Mouse (Mus musculus): ENCODE measurements around the gene Rxfp2. TPM values are rescaled to one million over a fixed set of nuclear protein-coding genes. Genes with fewer than 3 reads are reported as not detected.

Gene Rxfp2
- polyA plus RNA-seq, 1 experiment from 2014 or later = 1.4 TPM

DNA sequence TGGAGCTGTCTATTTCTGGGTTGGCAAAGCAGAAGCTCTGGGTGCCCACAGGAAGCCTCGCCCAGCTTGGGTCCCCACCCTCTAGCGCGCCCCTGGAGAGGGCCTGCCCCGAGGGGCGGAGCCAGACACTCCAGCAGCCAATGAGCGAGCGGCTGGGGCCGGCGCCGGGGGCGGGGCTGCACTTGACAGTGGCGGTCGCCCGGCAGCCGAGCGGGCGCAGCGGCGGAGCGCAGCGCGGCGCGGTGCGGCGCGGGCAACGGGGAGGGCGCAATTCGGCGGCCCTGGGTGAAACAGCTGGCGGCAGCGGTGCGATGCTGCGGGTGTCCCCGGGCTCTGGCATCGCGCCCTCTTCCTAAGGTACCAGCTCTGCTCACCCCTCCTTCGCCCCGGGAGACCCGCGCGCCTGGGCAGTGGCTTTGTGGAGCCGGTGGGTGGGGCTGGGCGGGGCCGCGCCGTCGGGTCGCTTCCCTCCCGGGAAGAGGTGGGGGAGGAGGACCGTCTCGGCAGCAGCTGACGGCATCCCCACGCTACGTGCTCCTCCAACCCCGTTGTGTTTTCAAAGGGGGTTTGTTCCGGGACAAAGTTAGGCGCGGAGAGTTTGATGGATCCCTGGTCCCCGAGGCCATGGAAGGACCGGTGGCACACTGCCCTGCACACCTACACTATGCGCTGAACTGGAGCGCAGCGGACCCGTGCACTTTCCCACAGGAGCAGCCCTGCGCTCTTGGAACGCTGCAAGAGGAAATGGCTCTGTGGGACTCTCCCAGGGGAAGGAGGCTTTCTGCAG is 100.2 kb downstream of the Rxfp2 start, which contains the start of gene Fry:
Gene Fry, plus strand, starts transcription at position 191 of the 787 bp plus-strand sequence.
- Histone ChIP-seq H3K9ac (peak within 1 kb of the TSS; percentile 57), H3K4me3 (peak within 1 kb of the TSS; percentile 72), H3K27ac (peak within 1 kb of the TSS; percentile 57), H3K4me1 (peaks cover 22% of the 10 kb centered on the region), H3K9me3 (no peaks in the 10 kb centered on the region), H3K36me3 (replicated peaks) (no peaks in the 10 kb centered on the region), H3K27me3 (replicated peaks) (no peaks in the 10 kb centered on the region), H3K4me2 (peak within 1 kb of the TSS; percentile 84)
- peak; percentile 98 for ATAC-seq (replicated peaks)
- WGBS = under 1% methylated on average over 66 of the region's 68 CpGs

- H3K36me3 ChIP-seq (replicated peaks) = no peaks in the 10 kb centered on the region
- no peak for ATAC-seq (replicated peaks)
- 91% methylated on average over 8 of the region's 8 CpGs for WGBS
- H3K27me3 ChIP-seq (replicated peaks) = no peaks in the 10 kb centered on the region
- no peak overlapping the region for H3K9ac ChIP-seq
- no peak overlapping the region for H3K27ac ChIP-seq
- H3K4me2 ChIP-seq = no peak overlapping the region
- H3K9me3 ChIP-seq = no peaks in the 10 kb centered on the region
- H3K4me3 ChIP-seq = no peak overlapping the region
- peaks cover 11% of the 10 kb centered on the region for H3K4me1 ChIP-seq
These were observed 102.2 kb downstream of the Rxfp2 start for GRCm38 (mm10) chr5:150120676-150121075.

DNA sequence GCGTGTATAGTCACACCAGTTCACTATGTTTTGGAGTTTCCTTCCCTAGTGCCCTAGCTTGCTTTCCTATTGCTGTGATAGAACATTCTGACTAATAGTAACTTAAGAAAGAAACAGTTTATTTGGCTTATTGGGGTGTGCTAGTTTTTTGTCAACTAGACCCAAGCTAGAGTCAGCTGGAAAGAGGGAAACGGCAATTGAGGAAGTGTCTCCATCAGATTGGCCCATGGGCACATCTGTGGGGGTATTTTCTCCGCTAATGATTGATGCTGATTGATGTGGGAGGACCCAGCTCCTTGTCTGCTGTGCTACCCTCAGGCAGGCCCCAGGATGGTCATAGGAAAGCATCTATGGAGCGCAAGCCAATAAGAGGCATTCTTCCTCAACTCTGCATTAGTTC is 103.6 kb downstream of the Rxfp2 start:
- H3K27me3 ChIP-seq (replicated peaks) = no peaks in the 10 kb centered on the region
- no peak overlapping the region for H3K9ac ChIP-seq
- 0 out of 2 replicates have a peak, but pooled peaks cover 6% of the 10 kb centered on the region for H3K4me1 ChIP-seq
- no peaks in the 10 kb centered on the region for H3K36me3 ChIP-seq (replicated peaks)
- H3K4me2 ChIP-seq = no peak overlapping the region
- 85% methylated on average over 4 of the region's 4 CpGs for WGBS
- no peak for ATAC-seq (replicated peaks)
- no peak overlapping the region for H3K4me3 ChIP-seq
- H3K9me3 ChIP-seq = no peaks in the 10 kb centered on the region
- H3K27ac ChIP-seq = no peak overlapping the region

DNA sequence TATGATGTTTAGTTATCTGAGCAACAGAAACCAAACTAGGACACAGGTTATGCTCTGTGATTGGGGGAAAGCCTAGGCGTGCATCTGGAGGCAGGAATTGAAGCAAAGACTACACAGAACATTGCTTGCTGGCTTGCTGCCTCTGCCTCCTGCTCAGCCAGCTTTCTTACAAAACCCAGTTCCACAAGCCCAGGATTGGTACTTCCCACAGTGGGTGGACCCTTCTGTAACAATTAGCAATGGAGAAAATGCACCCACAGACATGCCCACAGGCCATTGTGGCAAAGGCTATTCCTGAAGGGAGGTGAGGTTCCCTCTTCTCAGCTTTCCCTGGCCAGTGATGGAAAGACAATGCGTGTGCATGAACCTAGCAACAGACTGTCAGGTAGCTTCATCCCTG is 104.1 kb downstream of the Rxfp2 start:
- no peak for ATAC-seq (replicated peaks)
- Histone ChIP-seq H3K4me1 (0 out of 2 replicates have a peak, but pooled peaks cover 6% of the 10 kb centered on the region), H3K9ac (no peak overlapping the region), H3K27ac (no peak overlapping the region), H3K4me3 (no peak overlapping the region), H3K9me3 (no peaks in the 10 kb centered on the region), H3K36me3 (replicated peaks) (no peaks in the 10 kb centered on the region), H3K27me3 (replicated peaks) (no peaks in the 10 kb centered on the region), H3K4me2 (no peak overlapping the region)
- 81% methylated on average over 2 of the region's 2 CpGs for WGBS

DNA sequence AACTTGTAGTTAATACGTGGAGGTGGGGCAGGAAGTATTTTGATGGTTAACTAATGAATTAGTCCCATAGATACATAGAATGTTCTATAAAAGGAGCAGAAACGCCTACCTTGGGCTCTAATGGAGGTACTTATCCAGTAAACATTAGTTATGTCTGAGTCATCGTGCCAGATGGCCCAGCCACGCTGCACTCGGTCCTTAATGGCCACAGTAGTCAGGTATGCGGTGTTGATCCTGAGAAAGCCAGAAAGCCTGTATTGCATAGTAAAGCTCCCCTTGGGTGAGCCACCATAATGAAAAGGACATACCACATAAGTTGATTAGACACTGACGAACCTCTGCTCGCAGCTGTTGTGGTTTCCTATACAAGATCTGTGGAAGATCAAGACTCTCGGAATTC is 107.4 kb downstream of the Rxfp2 start:
- Histone ChIP-seq H3K27me3 (replicated peaks) (no peaks in the 10 kb centered on the region), H3K9ac (no peak overlapping the region), H3K4me2 (no peak overlapping the region), H3K36me3 (replicated peaks) (no peaks in the 10 kb centered on the region), H3K4me3 (no peak overlapping the region), H3K4me1 (no peaks in the 10 kb centered on the region), H3K9me3 (no peaks in the 10 kb centered on the region), H3K27ac (no peak overlapping the region)
- WGBS = 91% methylated on average over 9 of the region's 9 CpGs
- no peak for ATAC-seq (replicated peaks)

DNA sequence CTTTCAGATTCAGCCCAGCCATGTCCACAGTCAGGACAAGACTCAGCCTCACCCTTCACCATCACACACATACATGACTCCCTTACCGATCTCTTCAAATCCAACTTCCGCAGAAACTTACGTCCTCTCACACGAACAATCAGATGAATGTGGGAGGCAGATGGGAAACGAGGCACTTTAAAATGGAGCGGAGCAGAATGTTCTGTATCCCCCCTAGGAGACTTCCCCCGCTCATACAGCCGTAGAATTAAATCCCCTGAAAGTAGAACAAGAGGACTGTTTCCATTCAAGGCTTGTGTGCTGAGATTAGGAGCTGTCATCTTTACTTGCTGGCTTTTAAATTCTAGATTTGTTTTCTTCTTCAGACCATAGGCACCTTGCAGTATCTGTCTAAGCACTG is 110.0 kb downstream of the Rxfp2 start:
- Histone ChIP-seq H3K4me2 (no peak overlapping the region), H3K9ac (no peak overlapping the region), H3K9me3 (no peaks in the 10 kb centered on the region), H3K36me3 (replicated peaks) (no peaks in the 10 kb centered on the region), H3K4me1 (no peaks in the 10 kb centered on the region), H3K4me3 (no peak overlapping the region), H3K27ac (no peak overlapping the region), H3K27me3 (replicated peaks) (no peaks in the 10 kb centered on the region)
- 67% methylated on average over 8 of the region's 8 CpGs for WGBS
- ATAC-seq (replicated peaks) = no peak

GRCm38 (mm10) chr5:150130144-150130543 is 111.7 kb downstream of the Rxfp2 start:
- no peak for ATAC-seq (replicated peaks)
- H3K36me3 ChIP-seq (replicated peaks) = no peaks in the 10 kb centered on the region
- no peaks in the 10 kb centered on the region for H3K4me1 ChIP-seq
- H3K27me3 ChIP-seq (replicated peaks) = no peaks in the 10 kb centered on the region
- 62% methylated on average over 7 of the region's 7 CpGs for WGBS
- no peak overlapping the region for H3K4me3 ChIP-seq
- no peaks in the 10 kb centered on the region for H3K9me3 ChIP-seq
- no peak overlapping the region for H3K9ac ChIP-seq
- H3K4me2 ChIP-seq = no peak overlapping the region
- no peak overlapping the region for H3K27ac ChIP-seq

DNA sequence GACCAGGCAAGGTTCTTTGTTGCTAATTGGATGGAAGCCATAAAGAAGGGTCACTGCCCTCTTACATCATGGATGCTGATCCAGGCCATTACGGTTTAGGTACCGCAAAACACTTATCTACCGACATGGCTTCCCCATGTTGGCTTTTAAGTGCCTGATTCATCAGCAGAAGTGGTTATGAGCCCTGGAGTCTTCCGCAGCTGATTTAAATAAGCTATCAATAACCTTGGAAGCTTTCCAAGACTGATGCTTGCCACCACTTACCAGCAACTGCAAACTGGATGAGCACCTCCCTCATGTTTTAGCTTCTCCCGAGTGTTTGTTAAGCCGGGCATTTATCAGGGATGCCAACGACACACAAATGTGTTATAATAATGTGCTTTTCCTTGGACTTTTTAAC is 112.7 kb downstream of the Rxfp2 start:
- H3K9me3 ChIP-seq = no peaks in the 10 kb centered on the region
- 65% methylated on average over 7 of the region's 7 CpGs for WGBS
- H3K27me3 ChIP-seq (replicated peaks) = no peaks in the 10 kb centered on the region
- no peak overlapping the region for H3K27ac ChIP-seq
- no peak overlapping the region for H3K9ac ChIP-seq
- no peaks in the 10 kb centered on the region for H3K4me1 ChIP-seq
- no peak overlapping the region for H3K4me3 ChIP-seq
- no peaks in the 10 kb centered on the region for H3K36me3 ChIP-seq (replicated peaks)
- H3K4me2 ChIP-seq = no peak overlapping the region
- ATAC-seq (replicated peaks) = no peak

Other genes starting within 250 kb of the Rxfp2 start
- gene Fry, start 100.0 kb downstream of the Rxfp2 start, polyA plus RNA-seq (2015; fragmentation: Nextera tagmentation; extraction: Ambion mirVana) = 47.4 and 58.5 TPM in 2 replicates